Mouse (Mus musculus) left cerebral cortex, adult 9 months (tissue): ENCODE measurements around the gene B9d2.

Experiments
- DNase-seq, 2 experiments: peaks; one replicate each; pipeline ENCODE4 v3.0.0; 2022; ENCODE audit warnings: low spot score in 2 of 2

The B9d2 gene

GRCm38 (mm10) chr7:25731294-25732055 lies 50.9 kb downstream of the B9d2 start:
- DNase-seq, result no peak

- no peak for DNase-seq
Measured at GRCm38 (mm10) chr7:25734991-25735390, 54.4 kb downstream of the B9d2 start.
